Mouse (Mus musculus): ENCODE measurements around the gene Dsn1. TPM values are rescaled to one million over a fixed set of nuclear protein-coding genes. Genes with fewer than 3 reads are reported as not detected.
A peak's percentile ranks its signal among the peaks of the same experiment; 100 is the strongest.

The Dsn1 gene
- polyA plus RNA-seq, 1 experiment from 2014 or later, result 9.9 TPM

- Histone ChIP-seq H3K4me1 (replicated peaks) (peaks cover 14% of the 10 kb centered on the region), H3K4me2 (no peak overlapping the region), H3K27ac (replicated peaks) (no peak overlapping the region), H3K9me3 (no peaks in the 10 kb centered on the region), H3K36me3 (peaks cover 73% of the 10 kb centered on the region), H3K9ac (no peak overlapping the region), H3K4me3 (no peak overlapping the region), H3K27me3 (no peaks in the 10 kb centered on the region)
- no peak for ATAC-seq (ENCODE audit: low read depth)
- WGBS, result 89% methylated on average over 8 of the region's 8 CpGs
These were observed 36.6 kb upstream of the Dsn1 start for GRCm38 (mm10) chr2:157043556-157043955.

GRCm38 (mm10) chr2:157041421-157041820 lies 34.5 kb upstream of the Dsn1 start:
- WGBS, result 94% methylated on average over 7 of the region's 7 CpGs
- Histone ChIP-seq H3K9me3 (no peaks in the 10 kb centered on the region), H3K9ac (no peak overlapping the region), H3K4me3 (no peak overlapping the region), H3K27ac (replicated peaks) (no peak overlapping the region), H3K4me1 (replicated peaks) (0 out of 2 replicates have a peak, but pooled peaks cover 5% of the 10 kb centered on the region), H3K27me3 (no peaks in the 10 kb centered on the region), H3K4me2 (no peak overlapping the region), H3K36me3 (peaks cover 87% of the 10 kb centered on the region)
- no peak for ATAC-seq (ENCODE audit: low read depth)

GRCm38 (mm10) chr2:157040649-157041046 lies 33.7 kb upstream of the Dsn1 start:
- H3K9me3 ChIP-seq, result no peaks in the 10 kb centered on the region
- ATAC-seq (ENCODE audit: low read depth), result no peak
- WGBS, result 87% methylated on average over 17 of the region's 17 CpGs
- peak overlapping the region; percentile 42 for H3K27ac ChIP-seq (replicated peaks)
- no peaks in the 10 kb centered on the region for H3K27me3 ChIP-seq
- no peak overlapping the region for H3K4me2 ChIP-seq
- H3K4me1 ChIP-seq (replicated peaks), result 0 out of 2 replicates have a peak, but pooled peaks cover 5% of the 10 kb centered on the region
- H3K9ac ChIP-seq, result no peak overlapping the region
- H3K4me3 ChIP-seq, result no peak overlapping the region
- peaks cover 85% of the 10 kb centered on the region for H3K36me3 ChIP-seq

DNA sequence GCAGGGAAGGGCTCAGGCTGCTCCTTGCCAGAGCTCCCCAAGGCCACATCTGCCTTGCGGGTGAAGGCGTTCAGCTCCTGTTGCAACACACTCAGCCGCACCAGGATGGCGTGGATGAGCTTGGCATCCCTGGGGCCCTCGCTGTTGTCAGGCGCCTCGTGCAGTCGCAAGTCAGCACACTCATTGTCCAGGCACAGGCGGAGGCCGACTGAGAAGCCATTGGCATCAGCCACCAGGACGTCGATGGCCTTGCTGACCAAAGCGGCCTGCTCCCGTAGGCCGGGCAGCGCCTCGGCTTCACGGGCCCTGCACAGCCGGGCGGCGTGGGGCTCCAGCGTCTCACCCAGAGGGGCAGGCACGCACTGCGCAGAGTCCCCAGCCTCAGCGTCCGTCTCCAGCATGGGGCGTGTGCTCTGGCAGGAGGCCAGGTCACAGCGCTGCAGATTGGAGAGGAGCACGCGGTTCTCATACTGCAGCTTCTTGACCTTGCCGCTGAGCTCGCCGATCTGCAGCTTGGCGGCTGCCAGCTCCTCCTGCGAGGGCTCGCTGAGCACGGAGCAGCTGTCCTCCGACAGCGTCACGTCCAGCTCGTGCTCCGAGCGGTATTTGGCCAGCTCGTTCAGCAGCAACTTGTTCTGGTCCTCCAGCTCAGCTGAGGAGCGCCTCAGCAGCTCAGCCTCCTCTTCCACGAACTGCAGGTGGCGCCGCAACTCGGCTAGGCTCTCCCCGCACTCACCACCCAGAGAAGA lies 33.1 kb upstream of the Dsn1 start:
- H3K9me3 ChIP-seq, result no peaks in the 10 kb centered on the region
- peak; percentile 52 for ATAC-seq (ENCODE audit: low read depth)
- no peak overlapping the region for H3K9ac ChIP-seq
- no peaks in the 10 kb centered on the region for H3K27me3 ChIP-seq
- no peak overlapping the region for H3K4me3 ChIP-seq
- H3K36me3 ChIP-seq, result peaks cover 85% of the 10 kb centered on the region
- peak overlapping the region; percentile 42 for H3K27ac ChIP-seq (replicated peaks)
- WGBS, result 85% methylated on average over 50 of the region's 50 CpGs
- 0 out of 2 replicates have a peak, but pooled peaks cover 5% of the 10 kb centered on the region for H3K4me1 ChIP-seq (replicated peaks)
- no peak overlapping the region for H3K4me2 ChIP-seq

DNA sequence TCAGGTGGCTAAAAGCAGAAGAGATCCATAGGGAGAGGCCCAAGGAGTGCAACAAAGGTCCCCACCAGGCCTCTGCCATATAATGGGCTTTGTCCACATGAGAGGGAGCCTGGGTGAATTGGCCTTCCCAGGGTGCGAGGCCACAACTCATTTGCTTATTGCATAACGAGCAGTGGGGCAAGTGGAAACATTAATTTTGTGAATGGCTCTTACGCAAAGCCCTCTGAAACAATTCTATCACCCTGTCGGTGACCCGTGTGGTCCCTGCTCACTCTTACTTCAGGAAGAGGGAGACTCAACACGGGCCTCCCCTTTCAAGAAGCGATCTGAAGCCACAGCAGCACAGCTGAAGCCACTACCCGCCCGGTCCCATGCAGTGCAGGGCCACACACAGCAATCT lies 30.3 kb upstream of the Dsn1 start:
- WGBS, result 59% methylated on average over 9 of the region's 9 CpGs
- peaks cover 92% of the 10 kb centered on the region for H3K36me3 ChIP-seq

DNA sequence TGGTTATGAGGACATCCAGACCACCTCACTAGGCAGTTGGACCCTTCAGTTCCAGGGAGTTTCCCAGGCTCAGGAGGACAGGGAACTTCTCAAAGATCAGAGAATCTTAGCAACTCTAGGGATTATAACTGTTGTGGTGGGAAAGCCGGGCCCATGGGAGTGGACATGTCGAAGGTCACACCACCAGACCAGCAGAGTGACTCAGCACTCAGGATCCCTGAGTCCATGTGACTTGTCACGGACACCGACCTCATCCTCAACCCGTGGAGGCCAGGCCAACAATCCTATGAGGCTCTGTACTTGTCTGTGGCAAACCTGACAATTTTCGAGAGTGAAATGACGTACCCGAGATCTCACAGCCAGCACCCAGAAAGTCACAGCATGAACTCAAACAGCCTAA lies 29.4 kb upstream of the Dsn1 start:
- Histone ChIP-seq H3K9ac (no peak overlapping the region), H3K4me1 (replicated peaks) (0 out of 2 replicates have a peak, but pooled peaks cover 5% of the 10 kb centered on the region), H3K27ac (replicated peaks) (no peak overlapping the region), H3K4me2 (no peak overlapping the region), H3K36me3 (peaks cover 91% of the 10 kb centered on the region), H3K9me3 (no peaks in the 10 kb centered on the region), H3K4me3 (no peak overlapping the region), H3K27me3 (no peaks in the 10 kb centered on the region)
- ATAC-seq (ENCODE audit: low read depth), result no peak
- 94% methylated on average over 8 of the region's 8 CpGs for WGBS

More for the DNA sequence above, 30.3 kb upstream of the Dsn1 start:
- Histone ChIP-seq H3K27me3 (no peaks in the 10 kb centered on the region), H3K27ac (replicated peaks) (no peak overlapping the region), H3K4me3 (no peak overlapping the region), H3K4me1 (replicated peaks) (0 out of 2 replicates have a peak, but pooled peaks cover 5% of the 10 kb centered on the region), H3K9ac (no peak overlapping the region), H3K9me3 (no peaks in the 10 kb centered on the region), H3K4me2 (no peak overlapping the region)
- ATAC-seq (ENCODE audit: low read depth), result no peak

- Histone ChIP-seq H3K4me3 (no peak overlapping the region), H3K27ac (replicated peaks) (no peak overlapping the region), H3K4me2 (no peak overlapping the region), H3K27me3 (no peaks in the 10 kb centered on the region), H3K9me3 (no peaks in the 10 kb centered on the region), H3K9ac (no peak overlapping the region), H3K36me3 (peaks cover 90% of the 10 kb centered on the region), H3K4me1 (replicated peaks) (0 out of 2 replicates have a peak, but pooled peaks cover 5% of the 10 kb centered on the region)
- WGBS, result 93% methylated on average over 7 of the region's 7 CpGs
- no peak for ATAC-seq (ENCODE audit: low read depth)
These were observed 28.4 kb upstream of the Dsn1 start for GRCm38 (mm10) chr2:157035371-157035770.

DNA sequence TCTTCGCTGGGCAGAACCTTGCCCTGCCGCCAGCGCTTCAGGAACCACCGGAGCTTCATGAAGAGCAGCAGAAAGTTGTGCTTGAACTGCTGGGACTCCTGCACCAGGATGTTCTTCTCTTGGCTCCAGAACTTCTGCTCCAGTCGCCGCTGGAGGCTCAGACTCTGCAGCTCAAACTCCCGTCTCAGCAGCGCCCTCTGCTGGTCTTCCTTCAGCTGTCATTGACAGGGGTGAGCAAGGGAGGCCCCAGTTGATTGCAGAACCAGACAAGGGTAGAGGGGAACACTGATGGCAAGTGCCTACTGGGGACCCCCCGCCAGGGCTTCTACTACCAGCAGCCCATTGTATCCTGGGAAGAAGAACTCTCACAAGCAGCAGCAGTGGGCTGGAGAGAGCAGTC lies 23.9 kb upstream of the Dsn1 start:
- H3K27ac ChIP-seq (replicated peaks), result no peak overlapping the region
- peaks cover 92% of the 10 kb centered on the region for H3K36me3 ChIP-seq
- peak; percentile 48; the same call in 1 of the 2 replicates for ATAC-seq (ENCODE audit: low read depth)
- no peak overlapping the region for H3K9ac ChIP-seq
- no peak overlapping the region for H3K4me3 ChIP-seq
- H3K4me2 ChIP-seq, result no peak overlapping the region
- no peaks in the 10 kb centered on the region for H3K4me1 ChIP-seq (replicated peaks)
- WGBS, result 44% methylated on average over 9 of the region's 9 CpGs
- no peaks in the 10 kb centered on the region for H3K27me3 ChIP-seq
- H3K9me3 ChIP-seq, result no peaks in the 10 kb centered on the region

- Histone ChIP-seq H3K4me2 (no peak overlapping the region), H3K27me3 (no peaks in the 10 kb centered on the region), H3K27ac (replicated peaks) (no peak overlapping the region), H3K36me3 (peaks cover 95% of the 10 kb centered on the region), H3K9me3 (peaks cover 7% of the 10 kb centered on the region; the same call in 1 of the 2 replicates), H3K4me3 (no peak overlapping the region), H3K9ac (no peak overlapping the region), H3K4me1 (replicated peaks) (no peaks in the 10 kb centered on the region)
- no peak for ATAC-seq (ENCODE audit: low read depth)
- WGBS, result 73% methylated on average over 4 of the region's 4 CpGs
These were observed 21.3 kb upstream of the Dsn1 start for GRCm38 (mm10) chr2:157028261-157028660.

- peaks cover 95% of the 10 kb centered on the region for H3K36me3 ChIP-seq
- no peak overlapping the region for H3K9ac ChIP-seq
- H3K27ac ChIP-seq (replicated peaks), result no peak overlapping the region
- H3K4me1 ChIP-seq (replicated peaks), result no peaks in the 10 kb centered on the region
- H3K27me3 ChIP-seq, result no peaks in the 10 kb centered on the region
- no peak overlapping the region for H3K4me3 ChIP-seq
- no peak for ATAC-seq (ENCODE audit: low read depth)
- H3K4me2 ChIP-seq, result no peak overlapping the region
- WGBS, result 94% methylated on average over 21 of the region's 21 CpGs
- peaks cover 7% of the 10 kb centered on the region; the same call in 1 of the 2 replicates for H3K9me3 ChIP-seq
These were observed 20.4 kb upstream of the Dsn1 start for GRCm38 (mm10) chr2:157027106-157028008.

- H3K27me3 ChIP-seq, result no peaks in the 10 kb centered on the region
- H3K27ac ChIP-seq (replicated peaks), result no peak overlapping the region
- no peak for ATAC-seq (ENCODE audit: low read depth)
- no peak overlapping the region for H3K4me3 ChIP-seq
- H3K9ac ChIP-seq, result no peak overlapping the region
- peaks cover 100% of the 10 kb centered on the region for H3K36me3 ChIP-seq
- peaks cover 7% of the 10 kb centered on the region; the same call in 1 of the 2 replicates for H3K9me3 ChIP-seq
- H3K4me2 ChIP-seq, result no peak overlapping the region
- WGBS, result 94% methylated on average over 16 of the region's 16 CpGs
- no peaks in the 10 kb centered on the region for H3K4me1 ChIP-seq (replicated peaks)
These were observed 14.2 kb upstream of the Dsn1 start for GRCm38 (mm10) chr2:157021156-157021555.

GRCm38 (mm10) chr2:157019228-157019627 lies 12.3 kb upstream of the Dsn1 start:
- WGBS, result 89% methylated on average over 4 of the region's 4 CpGs
- Histone ChIP-seq H3K27me3 (no peaks in the 10 kb centered on the region), H3K4me2 (no peak overlapping the region), H3K9ac (no peak overlapping the region), H3K36me3 (peaks cover 100% of the 10 kb centered on the region), H3K4me1 (replicated peaks) (no peaks in the 10 kb centered on the region), H3K27ac (replicated peaks) (no peak overlapping the region), H3K9me3 (no peaks in the 10 kb centered on the region), H3K4me3 (no peak overlapping the region)
- ATAC-seq (ENCODE audit: low read depth), result no peak

Measured in neural tube, embryonic 13.5 days (tissue).